Mouse (Mus musculus) G1E (cell line): ENCODE results near the gene Mt4.

Experiments used
- CTCF ChIP-seq: IDR thresholded peaks from 2 replicates; pipeline ENCODE4 v1.5.1; 2012; ENCODE audit warnings: low read depth, low read length, inconsistent platforms, mixed read lengths
- GATA1 ChIP-seq: IDR thresholded peaks from 2 replicates; pipeline ENCODE4 v1.6.1; 2012; ENCODE audit warnings: borderline replicate concordance, low read length, inconsistent platforms, mixed read lengths
- GATA2 ChIP-seq: IDR thresholded peaks from 2 replicates; pipeline ENCODE4 v1.6.1; 2012; ENCODE audit warnings: low read depth, low read length, inconsistent platforms, borderline replicate concordance
- POLR2AphosphoS5 ChIP-seq: IDR thresholded peaks from 2 replicates; pipeline ENCODE4 v1.6.1; 2012; ENCODE audit warnings: low read depth, low read length, inconsistent platforms; ENCODE audit not compliant: insufficient replicate concordance
- TAL1 ChIP-seq: conservative IDR thresholded peaks from 2 replicates; pipeline ENCODE4 v1.6.1; 2012; ENCODE audit warnings: low read depth, low read length, inconsistent platforms, mixed read lengths

GRCm38 (mm10) chr8:94178857-94179712 lies 42.1 kb downstream of the Mt4 start, which contains the start of gene Mt1:
- TF ChIP-seq TAL1 (no peak; the same call in 1 of the 2 replicates), CTCF (no peak), GATA1 (no peak), GATA2 (no peak), POLR2AphosphoS5 (peak; percentile 84; the same call in 1 of the 2 replicates)
